Mouse (Mus musculus) lung, postnatal 0 days (tissue): ENCODE data around the gene Adamtsl5. TPM values are rescaled to one million over a fixed set of nuclear protein-coding genes. Genes with fewer than 3 reads are reported as not detected.

Source experiments
- ATAC-seq: fragments of 200-750 bp; cut with Nextera tagmentation; 2 replicates; pipeline ENCODE4 v1.8.0; 2017; ENCODE audit warnings: moderate library complexity
- DNase-seq: peaks from one replicate; pipeline ENCODE4 v3.0.0-alpha.2; 2016; ENCODE audit warnings: low spot score
- H3K27ac ChIP-seq: fragments of 300-500 bp; sonication (generic); 2 replicates; pipeline ENCODE4 v1.5.1; 2014; ENCODE audit warnings: antibody characterized with exemption, mild to moderate bottlenecking, low read length, mixed read lengths
- H3K27me3 ChIP-seq: fragments of 300-500 bp; sonication (generic); replicated peaks from 2 replicates; pipeline ENCODE4 v1.6.1; 2014; ENCODE audit warnings: low read length, mixed read lengths; ENCODE audit not compliant: insufficient read depth
- H3K36me3 ChIP-seq: fragments of 300-500 bp; sonication (generic); 2 replicates; pipeline ENCODE4 v1.6.1; 2014; ENCODE audit warnings: low read length, mixed read lengths; ENCODE audit not compliant: insufficient read depth
- H3K4me1 ChIP-seq: fragments of 300-500 bp; sonication (generic); 2 replicates; pipeline ENCODE4 v1.6.1; 2014; ENCODE audit warnings: antibody characterized with exemption, low read depth, low read length, mixed read lengths; ENCODE audit not compliant: insufficient read depth
- H3K4me2 ChIP-seq: fragments of 300-500 bp; sonication (generic); replicated peaks from 2 replicates; pipeline ENCODE4 v1.6.1; 2014; ENCODE audit warnings: low read depth, mild to moderate bottlenecking, low read length, moderate library complexity, mixed read lengths
- H3K4me3 ChIP-seq: fragments of 300-500 bp; sonication (generic); 2 replicates; pipeline ENCODE4 v1.5.1; 2014; ENCODE audit warnings: low read depth, low read length
- H3K9ac ChIP-seq: fragments of 300-500 bp; sonication (generic); replicated peaks from 2 replicates; pipeline ENCODE4 v1.6.1; 2014; ENCODE audit warnings: low read depth, mild to moderate bottlenecking
- H3K9me3 ChIP-seq: fragments of 300-500 bp; sonication (generic); 2 replicates; pipeline ENCODE4 v1.6.1; 2016; ENCODE audit warnings: low read length, mixed read lengths
- CTCF ChIP-seq: IDR thresholded peaks from 2 replicates; pipeline ENCODE4 v1.5.1; 2016; ENCODE audit warnings: antibody characterized with exemption, mild to moderate bottlenecking
- EP300 ChIP-seq: IDR thresholded peaks from 2 replicates; pipeline ENCODE4 v1.6.1; 2016; ENCODE audit warnings: antibody characterized with exemption, mild to moderate bottlenecking, control low read depth
- WGBS: fragments of 180-500 bp; shearing (Covaris S2); extraction: QIAGEN DNeasy Blood & Tissue Kit; methylation state at CpG from one replicate; pipeline ENCODE4 v1.1.7; 2014; 5-methylcytosine and 5-hydroxymethylcytosine counted together
- polyA plus RNA-seq: library from polyadenylated mRNA; unstranded; fragments of >200 nt; fragmentation: Nextera tagmentation; extraction: Ambion mirVana; gene quantifications from 2 replicates; pipeline ENCODE4 v1.2.1, GENCODE M21; 2015

The Adamtsl5 gene
- polyA plus RNA-seq, 1 experiment from 2014 or later = 6.4 TPM

DNA sequence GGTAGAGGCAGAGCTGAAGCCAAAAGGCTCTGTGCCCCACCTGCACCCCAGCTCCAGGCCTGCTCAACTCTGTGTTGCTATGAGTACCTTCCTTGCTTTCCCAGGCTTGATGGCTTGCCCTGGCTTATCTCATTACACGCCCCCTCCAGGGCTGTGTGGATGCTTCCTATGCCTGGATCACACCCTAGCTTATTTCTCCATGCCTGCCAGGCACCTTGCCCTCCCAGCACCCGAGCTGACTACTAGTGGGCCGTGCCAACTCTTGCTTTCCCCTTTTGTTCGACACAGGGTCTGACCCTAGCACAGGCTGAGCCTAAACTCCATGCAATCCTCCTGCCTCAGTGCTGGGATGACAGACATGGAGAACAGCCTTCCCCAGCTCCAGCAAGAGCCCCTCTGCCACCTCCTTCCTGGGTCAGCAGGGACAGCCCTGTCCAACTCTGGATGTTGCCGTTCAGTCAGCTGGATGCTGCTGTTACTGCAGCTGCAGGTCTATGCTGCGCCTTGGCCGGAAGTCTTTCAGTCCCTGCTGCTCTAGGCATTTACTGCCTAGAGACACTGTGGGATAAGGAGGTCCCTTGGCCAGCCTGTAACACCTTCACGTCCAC lies 50.6 kb downstream of the Adamtsl5 start:
- ATAC-seq = no peak
- Histone ChIP-seq H3K4me3 (no peak overlapping the region), H3K36me3 (peaks cover 7% of the 10 kb centered on the region; the same call in 1 of the 2 replicates), H3K4me1 (peaks cover 14% of the 10 kb centered on the region; the same call in 1 of the 2 replicates), H3K9me3 (no peaks in the 10 kb centered on the region), H3K27ac (no peak overlapping the region), H3K9ac (no peak overlapping the region), H3K27me3 (peaks cover 33% of the 10 kb centered on the region), H3K4me2 (no peak overlapping the region)
- DNase-seq = no peak
- WGBS = 56% methylated on average over 8 of the region's 8 CpGs
- TF ChIP-seq CTCF (no peak), EP300 (no peak)

DNA sequence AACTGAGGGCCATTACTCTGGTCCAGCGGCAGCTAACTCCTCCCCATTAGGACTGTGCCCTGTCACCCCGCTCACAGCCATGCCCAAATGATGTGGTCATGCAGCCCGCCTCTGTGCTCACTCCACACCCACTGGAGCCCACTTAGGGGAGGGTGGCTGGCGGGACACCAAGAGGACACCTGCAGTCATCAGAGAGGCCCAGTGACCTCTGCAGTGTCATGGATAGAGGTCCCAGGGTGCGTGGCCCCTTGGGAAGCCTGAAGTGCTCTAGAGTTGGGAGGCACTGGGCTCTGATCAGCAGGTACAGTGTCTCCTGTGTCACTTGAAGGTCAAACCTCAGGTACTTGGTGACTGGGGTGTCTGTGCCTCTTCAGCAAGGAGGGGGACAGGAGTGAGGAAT lies 51.4 kb downstream of the Adamtsl5 start:
- Histone ChIP-seq H3K4me2 (no peak overlapping the region), H3K36me3 (peaks cover 7% of the 10 kb centered on the region; the same call in 1 of the 2 replicates), H3K27ac (no peak overlapping the region), H3K9me3 (no peaks in the 10 kb centered on the region), H3K4me3 (no peak overlapping the region), H3K4me1 (peaks cover 10% of the 10 kb centered on the region; the same call in 1 of the 2 replicates), H3K9ac (no peak overlapping the region), H3K27me3 (peaks cover 28% of the 10 kb centered on the region)
- ATAC-seq (no peak), DNase-seq (peak; percentile 3)
- 79% methylated on average over 5 of the region's 5 CpGs for WGBS
- TF ChIP-seq EP300 (no peak), CTCF (no peak)

GRCm38 (mm10) chr10:80295618-80296425 lies 52.4 kb downstream of the Adamtsl5 start, which contains the start of gene Apc2:
Apc2 (plus strand) TSS chr10:80295977.
- Histone ChIP-seq H3K36me3 (peaks cover 7% of the 10 kb centered on the region; the same call in 1 of the 2 replicates), H3K27me3 (peaks cover 28% of the 10 kb centered on the region), H3K4me2 (peak within 1 kb of the TSS; percentile 61), H3K4me3 (peak within 1 kb of the TSS; percentile 31; the same call in 1 of the 2 replicates), H3K9ac (no peak within 1 kb of the TSS), H3K27ac (no peak within 1 kb of the TSS), H3K4me1 (peaks cover 9% of the 10 kb centered on the region; the same call in 1 of the 2 replicates), H3K9me3 (no peaks in the 10 kb centered on the region)
- WGBS = 3% methylated on average over 26 of the region's 26 CpGs
- TF ChIP-seq EP300 (no peak), CTCF (peak; percentile 80)
- DNase-seq (peak; percentile 85), ATAC-seq (peak; percentile 47)

GRCm38 (mm10) chr10:80294788-80295303 lies 53.4 kb downstream of the Adamtsl5 start:
- no peak overlapping the region for H3K27ac ChIP-seq
- H3K9ac ChIP-seq = no peak overlapping the region
- DNase-seq (no peak), ATAC-seq (no peak)
- H3K4me1 ChIP-seq = peaks cover 9% of the 10 kb centered on the region; the same call in 1 of the 2 replicates
- no peak overlapping the region for H3K4me2 ChIP-seq
- no peak overlapping the region for H3K4me3 ChIP-seq
- TF ChIP-seq EP300 (no peak), CTCF (no peak)
- 44% methylated on average over 7 of the region's 7 CpGs for WGBS
- no peaks in the 10 kb centered on the region for H3K9me3 ChIP-seq
- H3K27me3 ChIP-seq = peaks cover 22% of the 10 kb centered on the region
- H3K36me3 ChIP-seq = peaks cover 7% of the 10 kb centered on the region; the same call in 1 of the 2 replicates

GRCm38 (mm10) chr10:80294311-80294710 lies 53.9 kb downstream of the Adamtsl5 start:
- peaks cover 7% of the 10 kb centered on the region; the same call in 1 of the 2 replicates for H3K36me3 ChIP-seq
- peaks cover 16% of the 10 kb centered on the region for H3K27me3 ChIP-seq
- H3K9me3 ChIP-seq = no peaks in the 10 kb centered on the region
- ATAC-seq = no peak
- no peak overlapping the region for H3K9ac ChIP-seq
- no peak overlapping the region for H3K4me3 ChIP-seq
- H3K27ac ChIP-seq = no peak overlapping the region
- 74% methylated on average over 4 of the region's 4 CpGs for WGBS
- H3K4me2 ChIP-seq = no peak overlapping the region
- H3K4me1 ChIP-seq = peaks cover 9% of the 10 kb centered on the region; the same call in 1 of the 2 replicates
- DNase-seq = peak; percentile 4
- TF ChIP-seq EP300 = no peak
- TF ChIP-seq CTCF = no peak

- Histone ChIP-seq H3K36me3 (peaks cover 7% of the 10 kb centered on the region; the same call in 1 of the 2 replicates), H3K9me3 (no peaks in the 10 kb centered on the region), H3K4me1 (peaks cover 9% of the 10 kb centered on the region; the same call in 1 of the 2 replicates), H3K27me3 (0 out of 2 replicates have a peak, but pooled peaks cover 7% of the 10 kb centered on the region), H3K9ac (peak overlapping the region; percentile 93), H3K27ac (peak overlapping the region; percentile 88; the same call in 1 of the 2 replicates), H3K4me3 (peak overlapping the region; percentile 88), H3K4me2 (peak overlapping the region; percentile 69)
- TF ChIP-seq CTCF (peak; percentile 31; the same call in 1 of the 2 replicates), EP300 (no peak)
- 13% methylated on average over 14 of the region's 14 CpGs for WGBS
- ATAC-seq = no peak
- DNase-seq = peak; percentile 15
Measured at GRCm38 (mm10) chr10:80293325-80293724, 54.9 kb downstream of the Adamtsl5 start.
